ENCODE assay signal across 21 mouse cellular contexts in the genomic region with DNA sequence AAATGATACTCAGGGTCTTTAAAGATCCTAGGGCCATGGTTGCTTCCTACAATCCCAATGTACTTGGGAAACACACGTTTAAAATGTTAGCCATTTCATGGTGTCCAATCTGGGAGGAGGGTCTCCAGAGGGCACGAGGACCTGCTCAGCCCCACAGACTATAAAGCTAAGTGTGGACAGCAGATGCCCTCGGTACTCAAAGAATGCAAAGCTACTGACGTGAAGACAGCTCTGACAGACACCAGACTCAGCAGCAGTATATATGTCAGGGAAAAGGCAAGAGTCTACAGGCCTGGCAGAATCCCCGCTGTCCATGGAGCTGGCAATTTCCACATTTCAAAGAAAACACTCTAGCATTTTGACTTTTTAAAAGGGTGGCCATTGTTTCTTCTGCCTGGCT.
"Had no signal": no experiment of that assay in that cellular context is flagged by ENCODE, and none has a peak within 500 bp of the region (broad histone marks: within the 10 kb centered on the region; RNA-seq: fewer than 3 reads in every experiment).

No protein-coding gene starts in this region.

- ATAC-seq: forebrain, postnatal 0 days; inflammation-experienced regulatory T-cells, adult 6 months; intestine, embryonic 15.5 days; intestine, postnatal 0 days had no signal

- H3K4me2 ChIP-seq: heart, embryonic 11.5 days; heart, embryonic 15.5 days; hindbrain, embryonic 13.5 days; hindbrain, embryonic 15.5 days; intestine, embryonic 15.5 days; limb, embryonic 12.5 days; liver, embryonic 13.5 days had no signal

- H3K9me3 ChIP-seq: heart, embryonic 15.5 days; hindbrain, embryonic 13.5 days; hindbrain, embryonic 15.5 days; intestine, embryonic 15.5 days; limb, embryonic 10.5 days; limb, embryonic 12.5 days; liver, embryonic 13.5 days had no signal

- H3K27ac ChIP-seq: heart, embryonic 15.5 days; hindbrain, embryonic 13.5 days; hindbrain, embryonic 15.5 days; intestine, embryonic 15.5 days; layer of hippocampus, adult 2 months; left cerebral cortex, adult 2 months; limb, embryonic 10.5 days; limb, embryonic 12.5 days; liver, embryonic 13.5 days had no signal

- H3K36me3 ChIP-seq: heart, embryonic 15.5 days; hindbrain, embryonic 13.5 days; hindbrain, embryonic 15.5 days; intestine, embryonic 15.5 days; limb, embryonic 10.5 days; limb, embryonic 12.5 days; liver, embryonic 13.5 days had no signal

- DNase-seq: forebrain, postnatal 0 days; gastrocnemius, postnatal 14 days; gastrocnemius, postnatal 36 days; heart, adult 18-20 months; kidney, adult 18-20 months; kidney, adult 8-10 months; kidney, postnatal 10 days; kidney, postnatal 25 days; kidney, postnatal 4 days; liver, embryonic 13.5 days had no signal

- H3K9ac ChIP-seq: forebrain, postnatal 0 days; heart, embryonic 15.5 days; hindbrain, embryonic 13.5 days; hindbrain, embryonic 15.5 days; intestine, embryonic 15.5 days; limb, embryonic 12.5 days; liver, embryonic 13.5 days had no signal

- H3K4me3 ChIP-seq: heart, embryonic 15.5 days; hindbrain, embryonic 13.5 days; hindbrain, embryonic 15.5 days; intestine, embryonic 15.5 days; layer of hippocampus, adult 2 months; left cerebral cortex, adult 2 months; limb, embryonic 10.5 days; limb, embryonic 12.5 days; liver, embryonic 13.5 days had no signal

- H3K4me1 ChIP-seq: hindbrain, embryonic 13.5 days; hindbrain, embryonic 15.5 days; intestine, embryonic 15.5 days; liver, embryonic 13.5 days had no signal

- H3K27me3 ChIP-seq: hindbrain, embryonic 13.5 days; hindbrain, embryonic 15.5 days; intestine, embryonic 15.5 days; limb, embryonic 12.5 days; liver, embryonic 13.5 days had no signal
